Mouse (Mus musculus): ENCODE data around the gene Atp8a1. TPM values are rescaled to one million over a fixed set of nuclear protein-coding genes. Genes with fewer than 3 reads are reported as not detected.

Atp8a1 gene
- total RNA-seq, 2 experiments from 2014 or later, result 9.7 to 11.3 TPM

DNA sequence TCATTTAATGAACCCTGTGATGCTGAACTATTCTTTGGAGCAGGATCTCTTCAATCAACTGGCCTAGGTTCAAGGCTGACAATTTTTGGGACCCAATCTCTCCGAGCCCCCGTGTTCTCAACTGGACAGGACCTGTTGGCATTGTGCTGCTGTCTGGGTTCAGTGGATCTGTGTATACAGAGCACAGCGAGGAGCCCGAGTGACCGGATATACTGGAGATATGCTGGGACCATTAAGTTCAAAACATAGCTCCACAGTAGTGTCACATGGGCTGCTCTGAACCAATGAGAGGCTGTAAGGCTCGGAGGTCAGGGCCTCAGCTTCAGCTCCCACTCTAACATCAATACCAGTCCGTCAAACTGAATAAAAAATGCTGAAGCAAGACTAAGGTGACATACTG lies 217.8 kb downstream of the Atp8a1 start:
- DNase-seq, result no peak

DNA sequence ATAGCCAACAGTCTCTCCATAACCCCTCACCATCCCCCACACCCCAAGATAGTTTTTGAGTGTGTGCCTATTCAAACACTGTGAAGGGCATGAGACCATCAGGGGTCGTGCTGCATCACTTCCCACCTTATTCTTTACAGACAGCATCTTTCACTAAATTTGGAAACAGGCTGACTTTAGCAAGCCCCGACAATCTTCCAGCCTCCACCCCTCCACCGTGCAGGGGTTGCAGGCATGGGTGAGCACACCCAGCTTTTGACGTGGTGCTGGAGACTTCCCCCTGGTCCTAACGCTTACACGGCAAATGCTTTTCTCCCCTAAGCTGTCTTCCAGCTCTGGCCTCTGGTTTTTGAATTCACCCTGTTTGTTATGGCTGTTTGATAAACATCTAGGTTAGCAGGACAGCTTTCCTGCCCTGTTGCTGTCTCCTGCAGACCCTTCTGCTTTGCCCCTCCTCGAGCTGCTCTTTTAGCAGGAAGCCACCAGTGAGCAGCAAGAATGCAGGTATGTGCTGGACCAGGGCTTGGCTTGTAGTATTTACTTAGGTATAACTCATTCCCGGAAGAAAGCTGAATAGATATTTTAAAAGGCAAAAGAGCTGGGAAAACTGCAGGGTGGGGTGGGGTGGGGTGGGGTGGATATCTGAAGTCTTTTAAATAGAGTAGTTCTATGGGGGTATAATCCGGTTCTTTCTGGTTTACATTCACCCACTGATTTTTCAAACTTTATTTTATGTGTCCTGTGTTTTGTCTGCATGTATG lies 218.9 kb downstream of the Atp8a1 start:
- DNase-seq, result no peak

DNA sequence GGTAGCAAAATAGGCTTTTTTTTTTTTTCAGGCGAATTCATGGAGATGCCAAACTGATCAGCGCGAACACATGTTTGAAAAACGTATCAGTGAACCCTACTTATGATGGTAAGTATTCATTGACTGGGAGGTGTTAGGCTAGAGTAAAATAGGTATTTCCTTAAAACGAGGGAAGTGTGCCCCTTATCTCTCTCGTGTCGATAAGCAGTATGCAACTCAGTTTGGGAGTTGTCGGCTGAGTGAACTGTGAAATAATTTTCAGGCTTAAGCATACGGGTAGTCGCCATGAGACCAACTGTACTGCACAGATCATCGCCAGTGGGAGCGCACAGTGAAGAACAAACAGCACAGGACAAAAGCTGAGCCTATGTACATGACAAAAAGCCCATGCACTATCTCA lies 226.0 kb downstream of the Atp8a1 start:
- no peak for DNase-seq

DNA sequence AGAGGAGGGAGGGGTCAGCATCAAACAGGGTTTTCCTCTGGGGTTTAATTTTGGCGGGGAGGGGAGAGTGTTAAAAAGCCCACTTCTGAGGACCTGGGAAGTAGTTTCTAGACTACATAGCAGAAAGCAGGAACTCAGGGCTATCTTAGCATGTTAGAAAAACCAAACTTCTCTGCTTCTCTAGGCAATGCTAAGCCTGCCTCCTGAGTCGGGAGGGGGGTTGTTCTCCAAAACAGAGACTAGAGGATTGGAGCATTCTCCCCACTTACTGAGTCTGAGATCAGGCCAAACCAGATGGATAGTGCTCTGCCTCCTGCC lies 237.8 kb downstream of the Atp8a1 start:
- no peak for DNase-seq

DNA sequence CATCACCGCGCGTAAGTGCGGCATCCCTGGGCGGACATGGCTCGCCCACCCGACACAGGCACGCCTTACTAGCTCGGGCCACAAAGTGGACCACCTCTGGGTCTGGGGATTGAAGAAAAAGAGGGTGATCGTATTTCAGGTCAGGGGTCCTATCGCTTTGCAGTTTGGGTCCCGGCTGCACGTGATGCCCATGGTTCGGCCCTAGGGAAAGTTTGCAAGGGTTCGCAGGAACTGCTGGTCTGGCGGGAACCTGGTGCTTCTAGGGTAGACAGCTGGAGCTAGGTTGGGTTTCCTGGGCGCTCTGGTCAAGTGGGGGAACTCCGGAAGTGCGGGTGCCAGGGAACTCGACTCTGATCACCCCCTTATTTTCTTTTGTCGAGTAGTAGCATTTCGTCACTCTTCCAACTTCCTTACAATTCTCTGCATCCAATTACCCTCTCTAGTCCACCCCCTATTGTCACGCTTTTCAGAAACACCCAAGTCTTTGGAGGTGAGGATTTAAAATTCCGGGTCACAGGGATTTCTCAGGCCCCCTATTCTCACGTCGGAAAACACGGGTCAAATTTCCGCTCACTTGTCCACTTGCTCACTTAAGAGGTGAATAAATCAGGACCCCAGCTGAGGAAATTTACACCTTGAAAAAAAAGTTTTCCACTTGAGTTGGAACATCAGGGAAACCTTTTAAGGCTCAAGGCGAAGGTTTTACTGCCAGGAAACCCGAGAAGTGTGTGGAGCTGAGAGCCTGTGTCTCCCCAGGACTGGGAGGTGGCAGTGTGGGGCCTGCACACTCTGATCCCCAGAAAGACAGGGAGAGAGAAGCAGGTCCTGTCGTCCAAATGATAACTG lies 238.3 kb downstream of the Atp8a1 start:
- no peak for DNase-seq

DNA sequence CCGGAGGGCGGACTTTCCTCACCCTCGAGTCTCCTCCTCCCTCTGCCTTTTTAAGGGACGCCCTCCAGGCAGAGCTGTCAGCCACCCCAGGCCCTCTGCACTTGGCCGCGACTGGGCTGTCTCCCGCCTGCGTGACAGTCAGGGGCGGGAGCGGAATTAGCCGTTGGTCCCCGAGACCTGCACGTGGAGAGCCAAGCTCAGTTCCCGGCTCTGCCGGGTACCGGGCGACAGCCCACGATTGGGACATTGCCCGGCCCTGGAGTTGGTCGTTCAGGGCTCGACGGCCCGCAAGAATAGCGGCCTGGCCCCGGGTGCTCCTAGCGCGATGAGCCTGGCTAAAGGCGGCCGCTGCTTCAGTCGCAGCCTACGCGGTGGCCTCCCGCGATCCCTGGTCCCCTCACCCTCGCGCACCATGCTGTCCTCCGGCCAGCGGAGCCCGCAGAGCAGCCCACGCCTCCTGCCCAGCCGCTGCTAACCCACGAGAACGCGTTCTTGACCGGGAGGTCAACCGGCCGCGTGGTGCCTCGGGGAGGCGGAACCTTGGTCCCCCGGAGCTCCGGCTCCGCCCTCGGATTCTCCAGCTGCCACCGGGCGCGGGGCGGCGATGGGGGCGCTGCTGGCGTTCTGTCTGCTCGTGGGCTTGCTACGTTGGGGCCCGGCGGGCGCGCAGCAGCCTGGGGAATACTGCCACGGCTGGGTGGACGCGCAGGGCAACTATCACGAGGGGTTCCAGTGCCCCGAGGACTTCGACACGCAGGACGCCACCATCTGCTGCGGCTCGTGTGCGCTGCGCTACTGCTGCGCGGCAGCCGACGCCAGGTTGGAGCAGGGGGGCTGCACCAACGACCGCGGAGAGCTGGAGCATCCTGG lies 239.2 kb downstream of the Atp8a1 start, which contains the start of gene Shisa3:
Gene Shisa3 (plus strand): TSS at position 79 of the 870 bp plus-strand sequence.
- DNase-seq, result peak; percentile 40

DNA sequence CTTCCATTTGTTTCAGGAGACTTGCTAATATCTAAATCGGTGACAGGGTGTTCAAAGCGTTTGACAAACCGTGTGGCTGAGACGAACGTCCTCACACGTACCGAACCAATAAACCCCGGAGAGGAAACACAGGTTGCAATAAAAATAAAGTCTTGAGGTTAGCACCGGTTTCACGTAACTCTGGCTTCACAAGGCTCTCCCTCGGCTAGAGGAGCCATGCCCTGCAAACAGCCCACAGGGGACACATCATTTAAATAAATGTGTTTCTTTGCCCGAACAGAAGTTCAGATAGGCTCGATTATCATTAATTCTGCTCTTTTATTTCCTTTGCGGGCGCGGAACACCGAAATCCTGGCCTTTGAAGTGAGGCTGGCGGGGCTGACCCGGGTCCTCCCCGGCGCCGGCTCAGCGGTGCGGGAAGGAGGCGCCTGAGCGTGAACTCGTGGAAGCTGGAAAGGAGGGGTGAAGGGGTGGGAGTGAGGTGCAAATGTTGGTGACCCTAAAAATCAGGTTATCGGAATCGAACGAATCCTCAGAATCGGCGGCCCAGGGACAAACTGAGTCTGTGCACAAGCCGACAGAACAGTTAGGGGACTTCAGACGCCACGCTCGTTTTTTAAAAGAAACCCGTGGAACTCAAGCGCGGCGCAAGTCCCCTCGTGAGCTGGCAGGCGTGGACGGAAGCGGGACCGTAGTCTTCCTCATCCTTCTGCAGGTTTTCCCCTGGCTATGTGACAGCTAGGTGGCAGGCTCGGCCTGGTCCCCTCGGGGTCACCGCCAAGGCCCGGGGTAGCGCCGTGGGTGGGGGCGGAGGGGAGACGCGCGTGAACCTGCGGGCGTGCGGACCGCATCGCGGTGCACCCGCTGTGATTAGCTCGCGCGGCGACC lies 240.1 kb downstream of the Atp8a1 start:
- DNase-seq, result peak; percentile 24

DNA sequence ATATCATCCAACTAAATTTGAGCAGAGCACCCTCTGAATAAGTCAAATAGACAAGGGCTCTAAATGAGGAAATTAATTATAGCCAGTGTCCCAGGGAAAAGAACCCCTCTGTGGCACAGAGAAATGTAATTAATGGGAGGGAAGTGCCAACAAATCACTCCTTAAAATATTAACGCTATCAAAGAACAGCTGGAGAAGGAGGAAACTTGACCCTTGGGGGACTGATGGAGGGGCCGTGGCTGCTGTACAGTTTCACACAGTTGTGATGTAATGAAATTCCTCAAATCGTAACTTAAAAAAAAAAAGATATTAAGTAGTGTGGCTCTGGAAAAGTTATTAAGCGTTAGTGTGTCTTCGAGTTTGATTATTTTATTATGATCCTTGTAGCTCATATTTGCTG lies 241.3 kb downstream of the Atp8a1 start:
- DNase-seq, result no peak

DNA sequence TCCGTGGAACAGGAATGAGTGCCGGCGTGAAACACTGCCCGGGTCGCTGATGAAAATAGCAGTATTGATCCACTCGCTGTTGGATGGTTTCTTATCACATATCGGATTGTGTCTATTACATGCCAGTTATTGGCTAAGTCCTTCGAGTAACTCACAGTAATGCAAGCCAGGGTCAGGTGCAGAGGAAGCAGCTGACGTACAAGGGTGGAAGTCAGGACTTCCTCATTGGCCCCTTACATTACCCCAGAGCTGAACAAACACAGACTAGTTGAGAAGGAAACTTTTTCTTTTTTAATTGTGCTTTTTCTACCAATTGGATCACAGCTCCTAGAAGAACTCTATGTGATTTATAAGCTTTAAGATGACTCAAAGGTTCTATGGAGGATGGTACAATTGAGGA lies 247.3 kb downstream of the Atp8a1 start:
- no peak for DNase-seq

DNA sequence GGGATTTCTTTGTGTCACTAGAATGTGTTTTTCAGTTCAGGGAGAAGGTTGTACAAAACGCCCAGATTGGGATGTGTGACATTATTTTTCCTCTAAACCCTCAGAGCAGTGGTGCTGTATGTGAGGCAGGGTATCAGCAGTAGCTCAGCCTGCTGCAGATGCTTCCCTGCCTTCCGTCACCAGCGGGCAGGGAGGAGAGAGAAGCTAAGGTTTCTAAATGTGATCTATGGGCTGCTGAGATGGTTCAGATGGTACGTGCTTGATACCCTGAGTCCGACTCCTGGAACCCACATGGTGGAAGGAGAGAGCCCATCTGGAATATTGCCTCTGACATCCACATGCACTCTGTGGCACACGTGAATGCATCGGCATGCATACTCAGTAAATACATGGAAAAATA lies 251.6 kb downstream of the Atp8a1 start:
- DNase-seq, result no peak

DNA sequence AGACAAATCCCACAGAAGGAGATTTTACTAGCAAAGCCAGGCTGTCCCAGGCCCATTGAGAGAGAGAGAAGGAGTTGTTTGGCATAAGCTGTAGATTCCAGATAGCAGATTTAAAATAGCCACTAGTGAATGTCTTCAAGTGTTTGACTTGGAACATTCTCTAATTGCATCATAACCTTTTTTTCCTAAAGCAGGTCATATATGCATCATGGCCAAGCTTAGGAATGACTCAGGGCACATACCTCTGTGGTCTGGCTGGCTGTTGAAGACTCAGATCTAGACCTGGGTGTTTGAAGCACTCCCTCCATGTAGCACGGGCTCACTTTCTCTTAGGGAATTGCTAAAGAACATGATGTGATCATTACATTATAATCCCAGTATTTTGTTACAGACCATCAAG lies 252.2 kb downstream of the Atp8a1 start:
- DNase-seq, result no peak

DNA sequence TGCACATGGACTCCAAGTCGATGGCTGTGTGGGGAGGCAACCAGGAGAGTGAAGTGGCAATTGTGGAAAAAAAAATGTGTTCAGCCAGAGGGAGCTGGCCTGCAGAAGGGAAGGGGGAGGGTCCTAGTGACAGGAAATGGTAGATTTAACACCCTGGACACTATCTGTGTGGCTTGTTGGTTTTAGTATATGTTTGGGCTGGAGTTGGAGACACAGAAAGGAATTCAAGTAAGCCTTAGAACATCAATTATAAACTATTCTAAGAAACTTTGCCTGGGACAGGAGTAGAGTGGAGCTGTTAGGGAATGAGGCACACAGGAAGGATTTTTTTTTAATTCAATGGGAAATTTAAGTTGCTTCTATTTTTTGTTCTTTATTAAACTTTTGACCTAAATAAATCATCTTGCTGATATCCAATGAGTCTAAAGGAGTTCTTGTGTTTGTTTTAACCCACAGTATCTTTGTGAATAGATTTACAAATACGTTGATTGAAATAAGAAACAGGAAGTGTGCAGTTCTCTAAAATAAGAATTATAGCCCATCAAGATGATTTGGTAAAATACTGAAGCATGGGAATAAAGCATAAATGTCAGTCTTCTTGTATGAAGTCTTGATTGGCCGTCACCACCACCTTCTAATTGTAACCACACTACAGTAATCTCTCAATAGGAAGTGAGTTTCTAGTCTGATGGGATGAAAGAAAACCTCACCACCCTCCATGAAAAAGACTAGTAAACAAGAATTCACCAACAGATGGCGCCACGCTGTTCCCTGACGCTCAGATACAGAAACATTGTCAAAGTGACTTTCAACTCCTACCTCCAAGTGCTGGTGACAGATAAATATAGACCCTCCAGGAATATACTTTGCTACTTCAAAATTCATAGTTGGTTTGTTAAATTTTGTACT lies 267.3 kb downstream of the Atp8a1 start:
- no peak for DNase-seq

DNA sequence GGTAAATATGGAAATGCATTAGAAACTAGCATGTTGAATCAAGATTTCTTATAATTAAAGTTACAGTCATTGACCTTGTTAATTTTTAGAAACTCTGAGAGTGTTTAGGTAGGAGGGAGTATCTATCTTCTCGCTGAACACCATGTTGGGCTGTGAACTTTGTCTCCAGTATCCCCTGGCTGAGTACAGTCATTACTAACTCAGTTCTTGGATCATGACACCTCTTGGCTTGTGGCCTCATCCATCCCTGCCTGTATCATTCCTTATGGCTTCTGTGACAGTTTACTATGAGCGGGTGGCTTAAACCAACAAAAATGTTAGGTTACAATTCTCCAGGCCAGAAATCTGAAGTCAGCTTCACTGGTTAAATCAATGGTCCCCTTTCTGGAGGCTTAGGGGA lies 271.5 kb downstream of the Atp8a1 start:
- DNase-seq, result no peak

DNA sequence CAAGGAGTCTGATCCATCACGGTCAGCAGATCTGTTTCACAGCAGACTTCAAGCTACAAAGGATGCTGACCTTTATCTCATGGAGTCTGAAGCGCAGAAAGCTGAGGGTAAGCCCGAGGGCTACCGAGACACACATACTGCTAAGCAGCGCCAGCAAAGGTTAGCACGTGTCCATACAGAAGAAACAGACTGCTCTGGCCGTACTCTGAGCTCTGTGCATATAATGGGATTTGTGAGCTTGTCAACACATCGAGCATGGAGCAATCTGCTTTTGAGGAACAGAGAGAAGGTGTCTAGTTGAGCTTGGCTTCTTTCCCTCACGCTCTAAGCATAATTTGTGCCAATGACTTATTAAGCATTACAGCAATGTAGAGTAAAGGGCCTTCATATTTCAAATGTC lies 273.2 kb downstream of the Atp8a1 start:
- DNase-seq, result no peak

DNA sequence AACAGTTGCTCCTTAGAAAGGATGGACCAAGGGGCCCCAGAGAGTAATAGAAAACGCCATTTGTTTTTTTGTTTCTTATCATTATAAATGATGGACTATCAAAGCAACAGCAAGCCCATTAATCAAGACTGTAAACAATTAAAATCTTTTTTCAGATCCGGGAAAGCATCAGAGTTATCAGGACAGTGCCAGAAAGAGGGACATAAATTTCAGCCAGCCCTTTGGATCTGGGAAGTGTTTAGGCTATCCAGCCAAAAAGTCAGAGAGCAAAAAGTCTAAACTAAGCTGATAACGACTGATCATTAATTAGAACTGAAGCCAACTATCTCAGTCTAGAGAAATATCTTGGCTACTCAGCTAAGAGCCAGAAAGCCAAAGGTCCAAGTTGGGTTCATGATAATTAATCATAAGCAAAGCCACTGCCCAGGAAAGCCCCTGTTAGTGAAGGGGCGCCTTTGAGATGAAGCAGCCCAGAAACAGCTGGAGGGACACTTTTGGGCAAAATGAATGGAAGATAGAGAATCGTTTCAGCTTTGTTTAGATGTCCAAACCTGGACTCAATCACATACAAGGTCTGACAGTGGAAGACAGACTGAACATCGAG lies 274.6 kb downstream of the Atp8a1 start:
- DNase-seq, result no peak

Small RNAs within 50 kb of the gene (microRNA-seq; reads per million reads assigned to microRNA genes)
- gene Gm23617, result 0 reads per million in 2 experiments

Other genes with a start within 250 kb of the Atp8a1 start
- 1 to 10 TPM; 3.1 to 4.0 TPM for gene Shisa3, start 239.6 kb downstream of the Atp8a1 start, total RNA-seq (2021)
- gene Gm5108, start 94.2 kb upstream of the Atp8a1 start, total RNA-seq (2021), result not detected
- gene Gm21905, start 99.0 kb upstream of the Atp8a1 start, total RNA-seq (2021), result not detected
- not detected for gene Grxcr1, start 184.4 kb upstream of the Atp8a1 start, total RNA-seq (2021)

Measured in gastrocnemius, postnatal 10 days (tissue).